Mouse (Mus musculus) spleen, postnatal 36 days (tissue): ENCODE measurements around the gene Nanos2.
A peak's percentile ranks its signal among the peaks of the same experiment; 100 is the strongest.

Experiments
- DNase-seq, 2 experiments: peaks; one replicate each; pipeline ENCODE4 v3.0.0; 2022; ENCODE audit warnings: low spot score in 2 of 2, mixed read lengths in 1 of 2

The Nanos2 gene

DNA sequence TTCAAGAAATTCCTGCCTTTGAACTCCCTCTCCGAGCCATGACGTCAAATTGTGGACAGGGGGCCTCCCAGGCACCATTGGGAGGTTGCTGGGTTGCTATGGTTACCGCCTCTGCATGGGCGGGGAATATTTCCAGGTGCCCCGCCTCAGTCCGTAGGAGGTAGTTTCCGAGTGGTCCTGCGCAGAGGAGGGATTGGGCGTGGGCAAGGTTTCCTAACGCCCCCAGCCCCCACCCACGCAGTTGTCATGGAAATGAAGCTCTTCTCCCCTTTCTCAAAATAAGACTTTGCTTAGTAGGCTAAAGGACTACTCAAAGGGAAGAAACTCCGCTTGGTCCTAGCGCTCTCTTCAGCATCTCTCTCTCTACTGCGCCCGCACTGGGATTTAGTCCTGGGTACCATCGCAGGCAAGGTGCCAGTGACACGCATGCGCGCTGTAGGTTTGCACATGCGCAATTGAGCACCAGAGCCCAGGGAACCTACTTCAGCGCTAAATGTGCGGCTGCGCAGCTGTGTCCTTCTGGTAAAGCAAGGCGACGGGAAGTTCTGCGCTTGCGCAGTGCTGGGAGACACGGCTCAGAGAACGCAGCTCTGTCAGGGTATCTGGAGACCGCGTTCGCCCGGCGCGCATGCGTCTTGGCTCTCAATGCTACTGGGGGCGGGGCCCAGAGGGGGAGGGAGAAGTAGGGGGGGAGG is 3.5 kb downstream of the Nanos2 start, which contains the start of gene Mypop:
Mypop (plus strand) TSS at position 645 of the 695 bp plus-strand sequence.
- peak; percentile 100 for DNase-seq

DNA sequence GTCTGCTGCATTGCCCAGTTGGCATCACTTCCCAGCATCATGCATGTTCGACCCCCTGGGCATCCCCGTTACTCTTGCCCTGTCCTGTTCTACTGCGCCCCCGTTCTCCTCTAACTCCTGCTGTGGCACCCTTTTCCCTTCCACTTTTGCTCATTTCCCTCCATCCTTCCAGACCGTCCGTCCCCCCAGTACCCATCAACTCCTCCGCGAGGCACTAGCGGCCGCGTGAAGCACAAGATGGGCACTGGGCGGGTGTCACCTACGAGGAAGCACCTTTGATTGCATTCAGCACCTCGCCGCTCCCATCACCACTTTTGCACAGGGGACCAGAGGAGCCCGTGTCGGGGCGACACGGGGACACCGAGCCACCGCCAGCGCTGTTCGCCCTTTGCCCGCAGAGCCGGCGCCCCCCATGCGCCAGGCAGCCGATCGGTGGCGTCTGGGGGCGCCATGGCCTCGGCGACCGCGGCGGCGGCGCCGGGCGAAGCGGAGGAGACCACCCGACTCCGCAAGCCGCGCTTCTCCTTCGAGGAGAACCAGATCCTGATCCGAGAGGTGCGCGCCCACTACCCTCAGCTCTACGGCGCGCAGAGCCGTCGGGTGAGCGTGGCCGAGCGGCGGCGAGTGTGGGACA is 4.6 kb downstream of the Nanos2 start:
- peak in 1 of 2 experiments; percentile 27 for DNase-seq

DNA sequence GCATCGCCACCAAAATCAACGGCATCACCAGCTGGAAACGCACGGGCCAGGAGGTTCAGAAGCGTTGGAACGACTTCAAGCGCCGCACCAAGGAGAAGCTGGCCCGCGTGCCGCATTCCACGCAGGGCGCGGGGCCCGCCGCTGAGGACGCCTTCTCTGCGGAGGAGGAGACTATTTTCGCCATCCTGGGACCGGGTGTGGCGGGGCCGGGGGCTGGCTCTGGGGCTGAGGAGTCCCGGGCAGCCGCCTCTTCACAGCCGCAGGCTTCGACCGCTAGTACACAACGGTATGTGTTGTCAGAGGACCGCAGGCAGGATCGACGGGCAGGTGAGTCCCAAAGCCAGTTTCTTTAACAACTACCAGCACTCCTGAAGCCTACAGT is 5.1 kb downstream of the Nanos2 start:
- no peak for DNase-seq

DNA sequence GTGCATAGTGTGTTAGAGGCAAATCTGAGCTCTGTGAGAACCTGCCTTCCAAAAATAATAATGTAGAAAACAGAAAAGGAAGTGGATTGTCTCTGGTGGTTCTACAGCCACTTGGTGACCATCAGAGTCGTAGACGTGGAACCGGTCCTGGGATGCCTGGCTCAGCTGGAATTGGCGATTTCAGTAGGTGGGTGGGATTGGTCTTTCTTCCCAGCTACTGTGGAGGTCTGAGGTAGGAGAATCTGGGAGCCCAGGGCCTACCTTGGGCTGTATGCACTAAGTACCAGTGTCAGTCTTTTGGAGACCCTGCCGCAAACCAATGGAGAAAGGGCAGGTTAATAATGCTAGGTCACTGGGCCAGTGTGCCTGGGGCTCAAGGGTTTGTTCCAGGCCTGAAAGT is 5.8 kb downstream of the Nanos2 start:
- DNase-seq: no peak

DNA sequence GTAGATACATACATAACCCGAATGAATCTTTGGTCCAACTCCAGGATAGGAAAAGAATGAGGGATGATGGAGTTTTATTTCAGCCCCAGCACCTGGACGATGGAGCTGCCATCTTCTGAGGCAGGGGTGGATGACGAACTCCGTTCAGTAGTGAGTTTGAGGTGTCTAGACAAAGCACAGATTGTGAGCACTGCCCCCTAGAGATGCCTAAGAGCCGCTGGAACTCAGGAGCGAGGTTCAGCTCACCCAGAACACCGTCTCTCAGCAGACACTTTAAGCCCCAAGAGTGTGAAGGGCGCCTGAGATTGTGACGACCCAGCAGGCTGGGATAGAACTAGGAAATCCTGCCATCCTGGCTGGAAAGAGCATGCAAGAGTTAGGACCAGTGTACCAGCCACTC is 11.6 kb downstream of the Nanos2 start:
- DNase-seq: no peak

DNA sequence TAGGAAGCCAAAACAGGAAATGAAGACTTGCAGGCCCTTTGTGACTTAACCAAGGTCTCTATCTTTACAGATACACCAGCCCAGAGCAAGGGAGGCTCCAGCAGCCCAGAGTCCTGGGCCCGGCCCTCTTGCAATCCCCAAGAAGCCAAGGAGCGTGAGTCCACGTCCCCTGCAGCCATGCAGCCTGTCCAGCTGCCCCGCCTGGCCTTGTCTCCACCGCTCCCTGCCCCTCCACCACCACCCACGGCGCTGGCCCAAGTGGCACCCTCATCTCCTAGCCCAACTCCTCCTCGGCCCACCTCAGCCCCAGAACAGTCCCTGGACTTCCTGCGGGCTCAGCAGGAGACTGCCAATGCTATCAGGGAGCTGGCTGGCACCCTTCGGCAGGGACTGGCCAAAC is 13.2 kb downstream of the Nanos2 start:
- no peak for DNase-seq

DNA sequence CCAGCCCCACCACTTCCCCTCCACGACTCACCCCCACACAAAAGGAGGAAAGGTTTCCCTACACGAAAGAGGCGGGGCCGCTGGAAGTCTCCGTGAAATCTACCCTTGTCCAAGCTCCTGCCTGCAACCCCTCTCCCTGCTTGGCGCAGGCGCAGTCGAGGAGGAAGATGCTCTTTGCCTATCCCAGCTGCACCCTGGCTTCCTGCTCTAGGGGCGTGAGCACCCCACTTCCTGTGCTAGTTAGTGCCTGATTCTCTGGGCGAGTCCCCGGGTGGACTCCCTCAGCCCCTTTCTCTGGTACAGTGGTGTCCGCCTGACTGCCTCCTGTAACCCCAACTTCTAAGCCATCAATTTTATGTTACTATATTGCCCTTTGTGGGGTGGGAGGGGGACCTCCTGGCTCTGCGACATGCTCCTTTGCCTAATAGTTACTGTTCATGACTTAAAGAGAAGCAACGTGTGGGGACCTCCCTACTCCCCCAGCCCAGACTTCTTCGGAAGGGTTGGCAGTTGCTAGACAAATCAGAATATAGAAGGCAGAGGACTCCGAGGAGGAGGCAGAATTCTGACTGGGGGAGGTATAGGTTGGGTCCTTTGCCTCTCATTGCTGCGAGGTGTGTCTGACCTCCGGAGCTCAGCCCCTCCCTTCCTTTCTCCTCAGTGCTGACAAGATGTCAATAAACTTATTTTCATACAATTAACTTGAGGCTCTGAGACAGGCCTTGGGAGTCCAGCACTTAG is 14.0 kb downstream of the Nanos2 start:
- DNase-seq: peak; percentile 92 to 93

DNA sequence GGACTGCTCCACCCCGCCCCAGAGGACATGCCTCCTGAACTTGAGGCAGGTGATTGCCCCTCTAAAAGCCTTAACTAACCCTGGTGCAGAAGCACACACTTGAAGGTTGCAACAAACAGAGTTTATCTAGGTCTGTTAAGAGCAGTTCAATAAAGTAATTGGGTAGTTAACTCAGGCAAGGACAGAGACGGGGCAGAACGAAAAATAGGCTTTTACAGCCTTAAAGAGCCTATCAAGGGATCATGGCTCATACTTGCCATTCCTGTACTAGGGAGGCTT is 14.5 kb downstream of the Nanos2 start:
- DNase-seq: no peak

DNA sequence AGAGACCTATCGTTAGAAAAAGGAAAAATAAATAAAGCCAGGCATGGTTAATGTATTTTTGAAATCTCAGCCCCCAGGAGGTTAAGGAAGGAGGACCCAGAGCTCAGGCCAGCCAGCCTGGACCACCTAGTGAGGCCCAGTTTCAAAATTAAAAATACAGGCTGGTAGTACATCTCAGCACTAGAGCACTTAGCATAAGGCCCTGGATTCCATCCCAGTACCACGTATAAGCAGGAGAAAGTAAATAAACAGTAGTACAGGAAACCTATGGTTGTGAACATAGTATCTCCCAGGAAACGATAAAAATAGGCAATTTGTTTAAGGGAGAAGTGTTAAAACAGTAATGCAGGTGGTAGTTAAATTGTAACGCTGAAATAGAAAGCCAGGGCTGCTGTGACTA is 14.9 kb downstream of the Nanos2 start:
- DNase-seq: no peak

DNA sequence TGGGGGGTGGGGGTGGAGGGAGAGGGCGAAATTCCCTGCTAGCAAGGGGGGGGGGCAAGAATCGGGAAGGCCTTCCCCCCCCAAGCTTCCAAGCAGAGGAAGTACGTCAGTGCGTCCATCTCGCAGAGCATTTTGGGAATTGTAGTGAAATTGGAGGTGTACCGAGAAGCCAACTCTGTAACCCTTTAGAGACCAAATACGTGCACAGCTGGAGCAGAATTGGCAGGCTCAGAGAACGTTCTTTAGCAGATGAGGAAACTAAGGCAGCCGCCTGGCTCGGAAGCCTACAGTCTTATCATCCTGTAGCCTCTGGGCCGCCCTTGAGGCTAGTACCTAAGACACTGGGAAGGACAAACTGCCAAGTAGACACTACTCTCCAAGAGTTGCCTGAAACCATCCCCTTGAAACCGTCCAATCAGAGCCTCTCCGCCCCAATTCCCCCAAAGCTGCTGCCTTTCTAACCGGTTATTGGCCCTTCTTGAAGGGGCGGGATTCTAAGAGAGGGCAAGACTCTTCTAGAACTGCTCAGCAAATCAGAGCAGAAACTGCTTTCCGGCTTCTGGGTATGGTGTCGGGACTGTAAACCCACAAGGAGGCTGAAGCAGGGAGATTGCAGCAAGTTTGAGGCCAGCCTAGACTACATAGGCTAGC is 15.8 kb downstream of the Nanos2 start:
- DNase-seq: peak; percentile 76 to 81

DNA sequence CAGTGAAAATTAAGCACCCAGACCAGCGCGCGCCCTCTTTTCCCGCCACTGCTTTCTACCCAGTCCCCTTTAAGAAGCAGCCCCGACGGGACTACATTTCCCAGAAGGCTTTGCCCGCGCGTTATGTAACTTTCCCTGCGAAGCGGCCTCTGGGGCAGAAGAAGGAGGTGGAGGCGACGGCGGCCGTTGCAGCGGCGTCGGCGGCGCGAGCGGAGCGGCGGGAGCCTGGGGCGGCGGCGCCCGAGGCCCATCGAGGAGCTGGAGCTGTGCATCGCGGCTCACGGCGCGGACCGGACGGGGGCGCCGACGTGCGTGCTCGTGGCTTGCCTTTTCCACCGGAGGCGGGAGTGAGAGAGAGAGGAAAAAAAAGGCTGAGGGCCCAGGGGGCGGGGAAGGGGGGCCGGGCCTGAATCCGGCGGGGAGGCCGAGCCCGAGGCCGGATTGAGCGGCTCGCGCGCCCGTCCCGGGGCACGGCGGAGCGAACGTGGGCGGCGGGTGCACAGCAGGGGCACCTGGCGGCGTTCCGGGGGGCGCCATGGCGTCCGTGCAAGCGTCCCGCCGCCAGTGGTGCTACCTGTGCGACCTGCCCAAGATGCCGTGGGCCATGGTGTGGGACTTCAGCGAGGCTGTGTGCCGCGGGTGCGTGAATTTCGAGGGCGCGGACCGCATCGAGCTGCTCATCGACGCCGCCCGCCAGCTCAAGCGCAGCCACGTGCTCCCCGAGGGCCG is 16.9 kb downstream of the Nanos2 start, which contains the start of gene Irf2bp1:
Irf2bp1 (plus strand) TSS at position 143 of the 729 bp plus-strand sequence.
- DNase-seq: peak; percentile 92 to 94

DNA sequence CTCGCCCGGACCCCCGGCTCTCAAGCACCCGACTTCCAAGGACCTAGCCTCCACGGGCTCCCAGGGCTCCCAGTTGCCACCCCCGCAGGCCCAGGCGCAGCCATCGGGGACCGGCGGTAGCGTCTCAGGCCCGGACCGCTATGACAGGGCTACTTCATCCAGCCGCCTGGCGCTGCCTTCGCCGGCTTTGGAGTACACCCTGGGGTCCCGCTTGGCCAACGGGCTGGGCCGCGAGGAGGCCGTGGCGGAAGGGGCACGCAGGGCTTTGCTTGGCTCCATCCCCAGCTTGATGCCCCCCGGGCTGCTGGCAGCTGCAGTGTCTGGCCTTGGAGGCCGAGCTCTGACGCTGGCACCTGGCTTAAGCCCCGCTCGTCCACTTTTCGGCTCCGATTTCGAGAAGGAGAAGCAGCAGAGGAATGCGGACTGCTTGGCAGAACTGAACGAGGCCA is 17.5 kb downstream of the Nanos2 start:
- no peak for DNase-seq

DNA sequence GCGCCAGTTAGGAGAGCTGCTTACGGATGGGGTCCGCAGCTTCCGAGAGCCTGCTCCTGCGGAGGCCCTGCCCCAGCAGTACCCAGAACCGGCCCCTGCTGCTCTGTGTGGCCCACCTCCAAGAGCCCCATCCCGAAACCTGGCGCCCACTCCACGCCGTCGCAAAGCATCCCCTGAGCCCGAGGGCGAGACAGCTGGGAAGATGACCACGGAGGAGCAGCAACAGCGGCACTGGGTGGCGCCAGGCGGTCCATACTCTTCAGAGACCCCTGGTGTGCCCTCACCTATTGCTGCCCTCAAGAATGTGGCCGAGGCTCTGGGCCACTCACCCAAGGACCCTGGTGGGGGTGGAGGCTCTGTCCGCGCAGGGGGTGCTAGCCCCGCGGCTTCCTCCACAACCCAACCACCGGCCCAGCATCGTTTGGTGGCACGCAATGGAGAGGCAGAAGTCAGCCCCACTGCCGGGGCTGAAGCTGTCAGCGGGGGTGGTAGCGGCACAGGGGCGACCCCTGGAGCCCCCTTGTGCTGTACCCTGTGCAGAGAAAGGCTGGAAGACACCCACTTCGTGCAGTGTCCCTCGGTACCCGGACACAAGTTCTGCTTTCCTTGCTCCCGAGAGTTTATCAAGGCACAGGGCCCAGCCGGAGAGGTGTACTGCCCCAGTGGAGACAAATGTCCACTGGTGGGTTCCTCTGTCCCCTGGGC is 18.4 kb downstream of the Nanos2 start:
- DNase-seq: no peak

DNA sequence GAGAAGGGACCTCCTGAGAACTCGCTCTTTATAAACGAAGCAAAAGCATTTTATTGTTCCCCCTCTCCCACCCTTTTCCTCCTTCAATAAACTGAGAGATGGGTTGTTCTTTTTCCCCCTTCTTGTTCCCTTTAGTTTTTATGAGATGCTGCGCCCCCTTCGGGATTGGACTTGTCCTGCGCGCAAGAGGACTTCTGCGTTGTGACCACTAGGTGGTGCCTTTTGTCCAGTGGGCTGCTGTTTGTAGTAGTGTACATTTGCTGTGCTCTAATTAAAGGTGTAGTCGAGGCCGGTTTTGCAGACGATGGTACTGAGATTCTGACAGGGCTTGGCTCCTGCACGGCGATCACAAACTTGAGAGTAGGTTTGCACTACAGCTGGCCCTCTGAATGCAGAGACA is 19.3 kb downstream of the Nanos2 start:
- DNase-seq: peak; percentile 73 to 82

DNA sequence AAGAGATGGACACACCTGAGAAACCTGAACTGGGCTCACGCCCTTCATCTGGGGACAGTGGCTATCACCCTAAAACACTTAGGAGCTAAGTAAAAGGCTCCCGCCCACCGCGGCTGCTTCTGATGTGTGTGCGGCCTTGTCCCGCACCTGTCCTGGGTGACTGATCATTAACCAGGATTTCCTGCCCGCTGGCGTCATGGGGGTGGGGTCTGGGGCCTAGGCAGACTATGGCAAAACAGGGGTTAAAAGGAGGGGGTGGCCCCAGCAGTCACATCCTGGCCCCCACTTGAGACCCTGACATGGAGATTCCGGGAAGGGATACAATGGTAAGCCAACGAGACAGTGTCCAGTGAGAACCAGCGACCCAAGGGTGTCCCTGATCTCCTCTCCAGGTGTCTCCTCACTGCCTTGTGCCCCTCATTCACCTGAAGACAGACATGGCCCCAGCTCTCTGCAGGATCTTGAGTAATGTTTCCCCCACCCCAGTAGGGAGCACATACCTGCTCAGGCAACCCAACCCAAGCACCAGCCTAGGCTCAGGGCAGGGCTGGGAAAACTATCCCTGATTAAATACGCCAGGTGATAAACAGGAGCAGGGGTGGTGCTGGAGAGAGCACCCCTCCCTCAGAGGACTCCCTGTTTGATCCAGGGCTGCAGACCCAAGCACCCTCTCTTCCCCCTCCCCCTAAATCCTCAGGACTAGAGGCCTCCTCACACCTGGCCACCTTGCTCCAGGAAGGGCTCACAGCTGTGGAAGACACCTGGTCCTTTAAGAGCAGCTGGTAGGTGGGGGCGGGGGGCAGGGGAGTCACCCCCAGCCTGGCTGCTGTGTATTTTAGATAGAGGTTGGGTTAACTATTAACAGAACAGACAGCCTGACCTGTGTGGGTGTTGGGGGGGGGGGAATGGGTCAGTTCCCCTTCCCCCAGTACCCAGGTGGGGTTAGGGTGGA is 20.1 kb downstream of the Nanos2 start:
- no peak for DNase-seq

DNA sequence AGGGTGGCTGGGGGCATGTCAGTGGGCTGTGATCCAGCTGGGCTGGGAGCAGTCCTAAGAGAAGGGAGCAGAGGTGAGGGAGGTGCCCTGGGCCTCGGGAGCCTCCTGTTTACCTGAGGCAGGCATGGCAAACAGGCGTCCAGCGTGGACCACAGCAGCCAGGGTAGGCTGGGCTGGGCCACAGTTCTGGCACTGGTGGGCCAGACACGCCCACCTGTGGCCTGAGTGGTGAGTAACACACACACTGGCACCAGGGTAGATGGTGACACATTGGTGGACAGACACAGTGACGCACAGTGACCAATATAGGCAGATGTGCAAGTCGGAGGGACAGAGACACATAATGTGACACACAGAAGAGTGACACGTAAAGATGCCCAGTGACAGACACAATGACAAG is 23.4 kb downstream of the Nanos2 start:
- DNase-seq: no peak

DNA sequence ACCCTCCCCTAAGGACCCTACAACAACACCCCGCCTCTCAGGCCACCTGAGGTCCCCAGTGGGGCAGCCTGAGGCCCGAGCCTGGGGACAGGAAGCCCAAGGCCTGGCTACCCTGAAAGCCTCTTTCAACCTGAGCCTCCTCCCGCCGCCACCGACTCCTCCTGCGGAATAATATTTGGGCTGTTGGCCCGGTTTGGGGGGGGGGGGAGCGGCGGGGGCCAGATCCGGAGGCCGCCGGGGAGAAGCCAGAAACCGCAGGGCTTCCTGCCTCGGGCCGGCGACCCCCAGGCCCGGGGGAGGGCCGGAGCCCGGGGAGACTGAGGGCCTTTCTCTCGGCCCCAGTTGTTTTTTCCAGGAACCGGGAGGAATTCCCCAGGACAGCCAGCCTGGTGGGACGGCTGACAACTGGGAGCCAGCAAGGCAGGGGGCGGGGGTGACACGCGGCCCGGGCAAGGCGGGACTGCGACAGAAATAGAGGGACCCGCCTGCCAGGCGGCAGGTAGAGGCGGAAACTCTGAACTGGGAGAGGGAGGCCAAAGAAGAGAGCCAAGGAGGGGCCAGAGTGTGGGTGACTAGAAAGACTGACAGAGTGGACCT is 24.9 kb downstream of the Nanos2 start:
- DNase-seq: no peak

DNA sequence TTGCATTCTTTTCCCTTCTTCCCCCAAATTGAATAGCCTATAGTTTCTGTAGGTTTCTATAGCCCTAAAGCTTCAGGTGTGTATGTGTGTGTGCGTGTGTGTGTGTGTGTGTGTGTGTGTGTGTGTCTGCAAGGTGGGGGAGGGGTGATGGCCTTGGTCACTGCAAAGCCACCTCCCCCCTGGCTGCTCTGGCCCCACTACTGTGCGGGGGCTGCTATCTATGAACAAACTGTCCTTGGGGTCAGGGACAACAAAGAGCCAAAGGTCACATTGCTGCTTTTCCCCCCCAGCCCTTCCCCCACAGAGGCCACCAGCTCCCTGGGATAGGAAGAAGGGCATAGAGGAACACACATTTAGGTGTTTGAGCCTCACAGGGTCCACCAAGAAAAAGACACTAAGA is 25.7 kb downstream of the Nanos2 start:
- no peak for DNase-seq

DNA sequence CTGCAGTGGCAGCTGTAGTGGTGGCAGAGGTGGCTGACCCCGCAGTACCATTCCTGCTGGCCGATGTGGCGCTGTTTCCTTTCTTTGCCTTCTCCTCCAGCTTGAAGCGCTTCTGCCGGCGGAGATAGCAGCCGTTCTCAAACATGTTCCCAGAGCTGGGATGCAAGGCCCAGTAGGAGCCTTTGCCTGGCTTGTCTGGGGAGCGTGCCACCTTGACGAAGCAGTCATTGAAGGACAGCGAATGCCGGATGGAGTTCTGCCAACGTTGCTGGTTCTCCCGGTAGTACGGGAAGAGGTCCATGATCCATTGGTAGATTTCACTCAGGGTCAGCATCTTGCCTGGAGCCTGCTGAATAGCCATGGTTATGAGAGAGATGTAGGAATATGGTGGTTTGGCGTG is 27.3 kb downstream of the Nanos2 start:
- no peak for DNase-seq

DNA sequence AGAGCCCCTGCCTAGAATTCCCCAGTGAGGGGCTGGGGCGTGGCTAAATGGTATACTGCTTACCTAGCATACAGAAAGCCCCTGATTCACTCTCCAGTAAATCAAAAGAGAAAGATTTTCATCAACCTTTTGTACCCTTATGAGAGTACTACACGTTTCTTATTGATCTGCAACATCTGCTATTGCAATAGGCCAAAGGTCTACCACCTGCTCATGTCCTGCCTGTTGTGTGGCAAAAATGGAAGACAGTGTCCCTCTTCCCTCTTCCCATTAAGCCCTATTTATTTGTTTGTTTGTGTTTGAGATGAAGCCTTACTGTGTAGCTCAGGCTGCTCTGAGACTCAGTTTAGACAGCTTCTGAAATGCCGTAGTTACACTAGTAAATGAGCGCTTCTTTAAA is 28.8 kb downstream of the Nanos2 start:
- no peak for DNase-seq
